Mouse (Mus musculus) C2C12 (cell line): ENCODE measurements around the gene Gid4.

ENCODE experiments used
- CEBPB ChIP-seq: IDR thresholded peaks from one replicate; pipeline ENCODE4 v1.6.1; 2011; ENCODE audit warnings: low read depth, mild to moderate bottlenecking, control low read depth, moderate library complexity
- CTCF ChIP-seq: IDR thresholded peaks from one replicate; pipeline ENCODE4 v1.5.1; 2011; ENCODE audit not compliant: control insufficient read depth, insufficient read depth, insufficient read length
- MAX ChIP-seq: IDR thresholded peaks from one replicate; pipeline ENCODE4 v1.6.1; 2011; ENCODE audit warnings: mild to moderate bottlenecking, control low read depth
- MYOG ChIP-seq: IDR thresholded peaks from one replicate; pipeline ENCODE4 v1.6.1; 2011; ENCODE audit not compliant: control insufficient read depth, insufficient read length; ENCODE audit errors: extremely low read depth
- USF1 ChIP-seq: IDR thresholded peaks from one replicate; pipeline ENCODE4 v1.6.1; 2011; ENCODE audit warnings: low read depth, mild to moderate bottlenecking, control low read depth, moderate library complexity

DNA sequence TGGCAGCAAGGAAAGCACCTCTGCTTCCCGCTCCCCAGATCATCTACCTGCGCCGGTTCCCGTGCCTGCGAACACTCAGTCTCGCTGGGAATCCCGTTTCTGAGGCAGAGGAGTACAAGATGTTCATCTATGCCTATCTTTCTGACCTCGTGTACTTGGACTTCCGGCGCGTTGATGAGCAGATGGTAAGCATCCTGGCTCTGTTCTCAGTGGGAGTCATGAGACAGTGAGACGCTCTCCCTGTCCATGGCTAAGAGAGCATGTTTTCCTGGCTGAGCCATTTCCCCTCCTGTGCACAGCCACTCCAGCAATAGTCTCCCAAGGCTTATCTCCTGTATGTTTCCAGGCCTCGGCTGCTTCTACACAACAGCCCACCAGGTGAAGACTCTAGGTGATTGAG lies 46.5 kb upstream of the Gid4 start:
- no peak for TF ChIP-seq CTCF
- no peak for TF ChIP-seq USF1
- TF ChIP-seq CEBPB = no peak
- TF ChIP-seq MAX = no peak
- no peak for TF ChIP-seq MYOG
